Mouse (Mus musculus): ENCODE data around the gene Cgnl1. TPM values are rescaled to one million over a fixed set of nuclear protein-coding genes. Genes with fewer than 3 reads are reported as not detected.

The Cgnl1 gene
- polyA plus RNA-seq, 1 experiment from 2014 or later = 2.2 TPM

GRCm38 (mm10) chr9:71659681-71660080, 111.7 kb downstream of the Cgnl1 start:
- Histone ChIP-seq H3K9ac (replicated peaks) (no peak overlapping the region), H3K4me1 (ENCODE audit: insufficient read depth) (peaks cover 20% of the 10 kb centered on the region), H3K4me2 (ENCODE audit: low read depth, low read length) (no peak overlapping the region), H3K36me3 (replicated peaks; ENCODE audit: insufficient read depth, low read length) (no peaks in the 10 kb centered on the region; the same call in 1 of the 2 replicates), H3K9me3 (ENCODE audit: low read length) (0 out of 2 replicates have a peak, but pooled peaks cover 2% of the 10 kb centered on the region), H3K27ac (ENCODE audit: low read depth) (no peak overlapping the region), H3K4me3 (ENCODE audit: low read depth, low read length) (no peak overlapping the region), H3K27me3 (ENCODE audit: insufficient read depth, low read length) (no peaks in the 10 kb centered on the region)
- no peak for DNase-seq
- no peak for ATAC-seq
- TF ChIP-seq EP300 (IDR thresholded peaks at IDR 0.05; ENCODE audit: low read depth) (no peak), CTCF (IDR thresholded peaks at IDR 0.05; ENCODE audit: low read depth) (no peak)
- WGBS (ENCODE audit: insufficient replicate concordance) = 36% methylated on average over 5 of the region's 5 CpGs

- Histone ChIP-seq H3K36me3 (replicated peaks; ENCODE audit: insufficient read depth, low read length) (no peaks in the 10 kb centered on the region; the same call in 1 of the 2 replicates), H3K4me3 (ENCODE audit: low read depth, low read length) (no peak overlapping the region), H3K27me3 (ENCODE audit: insufficient read depth, low read length) (no peaks in the 10 kb centered on the region), H3K9ac (replicated peaks) (no peak overlapping the region), H3K9me3 (ENCODE audit: low read length) (0 out of 2 replicates have a peak, but pooled peaks cover 2% of the 10 kb centered on the region), H3K4me1 (ENCODE audit: insufficient read depth) (peaks cover 11% of the 10 kb centered on the region), H3K27ac (ENCODE audit: low read depth) (no peak overlapping the region), H3K4me2 (ENCODE audit: low read depth, low read length) (no peak overlapping the region)
- no peak for ATAC-seq
- DNase-seq = no peak
- TF ChIP-seq CTCF (IDR thresholded peaks at IDR 0.05; ENCODE audit: low read depth) = peak; percentile 12; the same call in 1 of the 2 replicates
- no peak for TF ChIP-seq EP300 (IDR thresholded peaks at IDR 0.05; ENCODE audit: low read depth)
- WGBS (ENCODE audit: insufficient replicate concordance) = 86% methylated on average over 1 of the region's 1 CpGs
Observed at GRCm38 (mm10) chr9:71657199-71657598, 114.2 kb downstream of the Cgnl1 start.

GRCm38 (mm10) chr9:71654861-71655260, 116.5 kb downstream of the Cgnl1 start:
- H3K27ac ChIP-seq (ENCODE audit: low read depth) = no peak overlapping the region
- H3K27me3 ChIP-seq (ENCODE audit: insufficient read depth, low read length) = no peaks in the 10 kb centered on the region
- ATAC-seq (no peak), DNase-seq (no peak)
- WGBS (ENCODE audit: insufficient replicate concordance) = 69% methylated on average over 3 of the region's 3 CpGs
- no peak overlapping the region for H3K4me3 ChIP-seq (ENCODE audit: low read depth, low read length)
- H3K9me3 ChIP-seq (ENCODE audit: low read length) = 0 out of 2 replicates have a peak, but pooled peaks cover 2% of the 10 kb centered on the region
- H3K36me3 ChIP-seq (replicated peaks; ENCODE audit: insufficient read depth, low read length) = no peaks in the 10 kb centered on the region; the same call in 1 of the 2 replicates
- H3K4me2 ChIP-seq (ENCODE audit: low read depth, low read length) = no peak overlapping the region
- peaks cover 1% of the 10 kb centered on the region for H3K4me1 ChIP-seq (ENCODE audit: insufficient read depth)
- TF ChIP-seq EP300 (IDR thresholded peaks at IDR 0.05; ENCODE audit: low read depth) (no peak), CTCF (IDR thresholded peaks at IDR 0.05; ENCODE audit: low read depth) (no peak)
- H3K9ac ChIP-seq (replicated peaks) = no peak overlapping the region

GRCm38 (mm10) chr9:71646115-71646514, 125.3 kb downstream of the Cgnl1 start:
- WGBS (ENCODE audit: insufficient replicate concordance) = 35% methylated on average over 6 of the region's 6 CpGs
- ATAC-seq = no peak; the same call in 1 of the 2 replicates
- TF ChIP-seq EP300 (IDR thresholded peaks at IDR 0.05; ENCODE audit: low read depth) (no peak), CTCF (IDR thresholded peaks at IDR 0.05; ENCODE audit: low read depth) (peak; percentile 87)
- no peaks in the 10 kb centered on the region for H3K9me3 ChIP-seq (ENCODE audit: low read length)
- H3K36me3 ChIP-seq (replicated peaks; ENCODE audit: insufficient read depth, low read length) = no peaks in the 10 kb centered on the region
- H3K27me3 ChIP-seq (ENCODE audit: insufficient read depth, low read length) = no peaks in the 10 kb centered on the region
- no peak overlapping the region for H3K4me2 ChIP-seq (ENCODE audit: low read depth, low read length)
- no peak overlapping the region for H3K4me3 ChIP-seq (ENCODE audit: low read depth, low read length)
- no peak overlapping the region for H3K27ac ChIP-seq (ENCODE audit: low read depth)
- DNase-seq = peak; percentile 73
- no peak overlapping the region for H3K9ac ChIP-seq (replicated peaks)
- no peaks in the 10 kb centered on the region for H3K4me1 ChIP-seq (ENCODE audit: insufficient read depth)

- Histone ChIP-seq H3K36me3 (replicated peaks; ENCODE audit: insufficient read depth, low read length) (no peaks in the 10 kb centered on the region), H3K4me3 (ENCODE audit: low read depth, low read length) (no peak overlapping the region), H3K9me3 (ENCODE audit: low read length) (no peaks in the 10 kb centered on the region), H3K27me3 (ENCODE audit: insufficient read depth, low read length) (no peaks in the 10 kb centered on the region), H3K9ac (replicated peaks) (no peak overlapping the region), H3K4me2 (ENCODE audit: low read depth, low read length) (no peak overlapping the region), H3K4me1 (ENCODE audit: insufficient read depth) (no peaks in the 10 kb centered on the region), H3K27ac (ENCODE audit: low read depth) (no peak overlapping the region)
- 91% methylated on average over 4 of the region's 4 CpGs for WGBS (ENCODE audit: insufficient replicate concordance)
- DNase-seq (no peak), ATAC-seq (no peak)
- TF ChIP-seq CTCF (IDR thresholded peaks at IDR 0.05; ENCODE audit: low read depth) (no peak), EP300 (IDR thresholded peaks at IDR 0.05; ENCODE audit: low read depth) (no peak)
Observed at GRCm38 (mm10) chr9:71643611-71644010, 127.8 kb downstream of the Cgnl1 start.

- no peak overlapping the region for H3K27ac ChIP-seq (ENCODE audit: low read depth)
- no peaks in the 10 kb centered on the region for H3K4me1 ChIP-seq (ENCODE audit: insufficient read depth)
- no peak overlapping the region for H3K4me3 ChIP-seq (ENCODE audit: low read depth, low read length)
- no peaks in the 10 kb centered on the region for H3K36me3 ChIP-seq (replicated peaks; ENCODE audit: insufficient read depth, low read length)
- H3K9ac ChIP-seq (replicated peaks) = no peak overlapping the region
- 81% methylated on average over 3 of the region's 3 CpGs for whole genome bisulfite sequencing (ENCODE audit: insufficient replicate concordance)
- no peak for TF ChIP-seq EP300 (IDR thresholded peaks at IDR 0.05; ENCODE audit: low read depth)
- TF ChIP-seq CTCF (IDR thresholded peaks at IDR 0.05; ENCODE audit: low read depth) = peak; percentile 25; the same call in 1 of the 2 replicates
- no peak for DNase-seq
- no peak overlapping the region for H3K4me2 ChIP-seq (ENCODE audit: low read depth, low read length)
- ATAC-seq = no peak
- H3K9me3 ChIP-seq (ENCODE audit: low read length) = no peaks in the 10 kb centered on the region
- H3K27me3 ChIP-seq (ENCODE audit: insufficient read depth, low read length) = no peaks in the 10 kb centered on the region
Observed at GRCm38 (mm10) chr9:71642270-71642669, 129.1 kb downstream of the Cgnl1 start.

Data from liver, postnatal 0 days (tissue).